Mouse (Mus musculus) ES-E14 (cell line): ENCODE results near the gene Pld6.

Experiments used
- CHD2 ChIP-seq: IDR thresholded peaks from 2 replicates; pipeline ENCODE4 v1.6.1; 2014; ENCODE audit warnings: mild to moderate bottlenecking, low read depth, low read length, inconsistent platforms
- HCFC1 ChIP-seq: IDR thresholded peaks from 2 replicates; pipeline ENCODE4 v1.6.1; 2012; ENCODE audit warnings: low read length, inconsistent platforms, borderline replicate concordance; ENCODE audit not compliant: insufficient read depth
- MAFK ChIP-seq: IDR thresholded peaks from 2 replicates; pipeline ENCODE4 v1.6.1; 2014; ENCODE audit warnings: mild to moderate bottlenecking, low read depth, low read length, inconsistent platforms; ENCODE audit not compliant: insufficient read depth
- ZC3H11A ChIP-seq: IDR thresholded peaks from 2 replicates; pipeline ENCODE4 v1.6.1; 2012; ENCODE audit warnings: low read depth, mild to moderate bottlenecking, inconsistent platforms, low read length, borderline replicate concordance
- ZNF384 ChIP-seq: IDR thresholded peaks from 2 replicates; pipeline ENCODE4 v1.6.1; 2012; ENCODE audit warnings: low read depth, low read length, inconsistent platforms

DNA sequence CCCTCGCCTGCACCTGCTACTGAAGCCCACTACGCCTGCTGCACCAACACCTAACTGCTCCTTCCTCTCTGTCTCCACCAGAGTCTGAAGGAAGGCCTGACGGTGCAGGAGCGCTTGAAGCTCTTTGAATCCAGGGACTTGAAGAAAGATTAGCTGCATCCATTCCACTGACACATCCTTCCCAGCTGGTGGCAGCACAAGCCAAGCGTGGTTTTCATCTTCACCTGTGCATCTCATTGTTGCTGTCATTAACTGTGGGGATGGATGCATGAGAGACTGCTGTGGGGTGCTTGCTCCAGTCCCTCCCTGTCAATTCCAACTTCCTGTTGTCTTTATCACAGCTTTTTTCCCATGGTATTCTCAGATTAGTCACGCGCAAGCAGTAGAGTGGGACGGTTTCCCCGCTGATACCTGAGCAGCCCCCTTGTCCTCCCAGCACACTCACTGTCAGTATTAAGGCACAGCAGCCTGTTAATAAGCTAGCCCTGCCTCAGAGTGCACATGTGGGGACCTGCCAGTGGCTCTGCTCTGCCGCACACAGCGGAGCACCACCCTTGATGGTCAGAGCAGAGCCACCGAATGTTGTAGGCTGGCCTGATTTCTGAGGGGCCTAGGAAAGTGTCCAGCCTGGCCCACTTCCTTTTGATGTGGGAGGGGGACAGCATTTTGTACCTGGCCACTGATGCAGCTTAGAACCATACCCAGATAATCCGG is 11.9 kb downstream of the Pld6 start:
- TF ChIP-seq ZNF384 (no peak), ZC3H11A (no peak), CHD2 (no peak), MAFK (no peak), HCFC1 (no peak)
